Mouse (Mus musculus): ENCODE results near the gene Tshz2.

- no peak for TF ChIP-seq CTCF (IDR thresholded peaks at IDR 0.05; ENCODE audit: control insufficient read depth, insufficient read depth, insufficient read length)
- no peak for TF ChIP-seq MAX (IDR thresholded peaks at IDR 0.05)
- TF ChIP-seq FOSL1 (IDR thresholded peaks at IDR 0.05; ENCODE audit: insufficient read depth, low read length, poor library complexity, severe bottlenecking), result no peak
- no peak for TF ChIP-seq USF1 (IDR thresholded peaks at IDR 0.05; ENCODE audit: low read depth)
- TF ChIP-seq MYOG (IDR thresholded peaks at IDR 0.05; ENCODE audit: control insufficient read depth, extremely low read depth, insufficient read length), result no peak
Measured at GRCm38 (mm10) chr2:169767281-169767680, 134.5 kb downstream of the Tshz2 start.
